In the genomic region with DNA sequence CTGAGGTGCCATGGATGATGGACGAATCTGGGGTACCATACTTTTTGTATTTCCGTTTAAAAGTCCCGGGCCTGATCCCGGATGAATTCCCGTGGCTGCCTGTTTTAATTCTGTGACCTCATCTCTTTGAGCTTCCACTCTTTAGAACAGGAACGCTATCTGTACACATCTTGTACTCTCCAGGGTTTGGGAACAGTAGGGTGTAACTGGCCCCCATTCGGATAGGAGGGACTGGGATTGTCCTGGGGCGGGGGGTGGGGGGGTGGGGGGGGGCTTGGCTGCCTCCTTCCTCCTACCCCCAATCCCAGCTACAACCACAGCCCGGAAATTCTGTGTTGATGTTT, we compare ENCODE assay signal across 8 mouse cellular contexts. TPM values are rescaled to one million over a fixed set of nuclear protein-coding genes. Genes with fewer than 3 reads are reported as not detected.
A peak's percentile ranks its signal among the peaks of the same experiment; 100 is the strongest.
DNase-seq lines count a peak whose midpoint lies in the region; ATAC-seq and TF ChIP-seq lines count a peak whose summit lies in the region.

No protein-coding gene starts in this region.

- WGBS in heart, adult 2 months: 5% methylated on average over 9 of the region's 9 CpGs
- WGBS in liver, embryonic 14.5 days (ENCODE audit: insufficient replicate concordance): 8% methylated on average over 9 of the region's 9 CpGs
- 20% methylated on average over 9 of the region's 9 CpGs for WGBS in stomach, embryonic 16.5 days

- H3K36me3 ChIP-seq in heart, adult 2 months (ENCODE audit: control insufficient read depth, insufficient read depth, low read length): peaks cover 2% of the 10 kb centered on the region
- no peaks in the 10 kb centered on the region for H3K36me3 ChIP-seq in testis, adult 2 months (ENCODE audit: control insufficient read depth, insufficient read depth, low read length)
- no peaks in the 10 kb centered on the region for H3K36me3 ChIP-seq in liver, embryonic 14.5 days (replicated peaks; ENCODE audit: control insufficient read depth, insufficient read depth, low read depth)
- H3K36me3 ChIP-seq in stomach, embryonic 16.5 days (ENCODE audit: control insufficient read depth, insufficient read depth, low read length): no peaks in the 10 kb centered on the region

- H3K4me1 ChIP-seq in heart, adult 2 months (ENCODE audit: control insufficient read depth, insufficient read depth, low read length): peaks cover 12% of the 10 kb centered on the region
- peaks cover 21% of the 10 kb centered on the region for H3K4me1 ChIP-seq in testis, adult 2 months (ENCODE audit: control insufficient read depth, insufficient read depth, low read length)
- peaks cover 0 to 25% of the 10 kb centered on the region in 2 experiments; a peak in 2 of 4 replicates for H3K4me1 ChIP-seq in liver, embryonic 14.5 days (replicated peaks; ENCODE audit: control insufficient read depth in 2 of 2, insufficient read depth in 2 of 2, low read length in 1 of 2)
- H3K4me1 ChIP-seq in stomach, embryonic 16.5 days (ENCODE audit: control insufficient read depth, insufficient read depth, low read length): peaks cover 56% of the 10 kb centered on the region

- peak overlapping the region; percentile 69 for H3K4me3 ChIP-seq in heart, adult 2 months
- H3K4me3 ChIP-seq in testis, adult 2 months (ENCODE audit: control insufficient read depth, low read depth, low read length): peak overlapping the region; percentile 63
- H3K4me3 ChIP-seq in liver, embryonic 14.5 days (ENCODE audit: insufficient read depth in 1 of 2, low read depth in 2 of 2, low read length in 2 of 2): peak overlapping the region; percentile 59 to 66; a peak in 3 of 4 replicates
- H3K4me3 ChIP-seq in stomach, embryonic 16.5 days (replicated peaks; ENCODE audit: low read length): peak overlapping the region; percentile 70

- TF ChIP-seq CTCF in heart, adult 2 months (IDR thresholded peaks at IDR 0.05): no peak
- TF ChIP-seq CTCF in testis, adult 2 months (IDR thresholded peaks at IDR 0.05; ENCODE audit: control insufficient read depth, insufficient read depth, insufficient replicate concordance, low read depth, low read length): no peak
- no peak for TF ChIP-seq CTCF in liver, embryonic 14.5 days (IDR thresholded peaks at IDR 0.05; ENCODE audit: low read depth)

- no peak for TF ChIP-seq EP300 in heart, adult 2 months (IDR thresholded peaks at IDR 0.05; ENCODE audit: insufficient read depth, low read depth, low read length)
- no peak for TF ChIP-seq EP300 in liver, embryonic 14.5 days (IDR thresholded peaks at IDR 0.05; ENCODE audit: low read depth)

- no peaks in the 10 kb centered on the region for H3K27me3 ChIP-seq in heart, adult 2 months (ENCODE audit: control insufficient read depth, insufficient read depth, low read length)
- no peaks in the 10 kb centered on the region for H3K27me3 ChIP-seq in testis, adult 2 months (ENCODE audit: control insufficient read depth, insufficient read depth, low read length)
- H3K27me3 ChIP-seq in liver, embryonic 14.5 days (ENCODE audit: control insufficient read depth, insufficient read depth, low read length): peaks cover 6% of the 10 kb centered on the region
- H3K27me3 ChIP-seq in stomach, embryonic 16.5 days (ENCODE audit: control insufficient read depth, insufficient read depth, low read length): no peaks in the 10 kb centered on the region

- H3K9me3 ChIP-seq in liver, embryonic 14.5 days (ENCODE audit: control insufficient read depth, low read length): no peaks in the 10 kb centered on the region
- no peaks in the 10 kb centered on the region for H3K9me3 ChIP-seq in stomach, embryonic 16.5 days (replicated peaks; ENCODE audit: control insufficient read depth, low read length)

- intact Hi-C loops in heart, adult 2 months (cut with DNase I): loop anchor here (1.0 kb wide), 1 partner anchor 35 kb away; no protein-coding TSS in a partner anchor

- ATAC-seq in liver, embryonic 14.5 days (ENCODE audit: insufficient read depth): no peak
- ATAC-seq in stomach, embryonic 16.5 days (ENCODE audit: insufficient read depth, low FRiP score): no peak

- no peak for DNase-seq in heart, adult 2 months
- no peak for DNase-seq in heart, adult 9 months (ENCODE audit: low spot score in 2 of 2)
- DNase-seq in testis, postnatal 10 days (ENCODE audit: low spot score): no peak
- DNase-seq in liver, embryonic 14.5 days (ENCODE audit: low read depth in 3 of 3, low spot score in 3 of 3): no peak
- no peak for DNase-seq in adrenal gland, postnatal 10 days
- no peak for DNase-seq in left cerebral cortex, adult 9 months (ENCODE audit: low spot score in 2 of 2)

- peak overlapping the region; percentile 55 for H3K4me2 ChIP-seq in liver, embryonic 14.5 days (ENCODE audit: low read depth)
- H3K4me2 ChIP-seq in stomach, embryonic 16.5 days (ENCODE audit: low read depth, low read length): peak overlapping the region; percentile 97

- H3K79me2 ChIP-seq in heart, adult 2 months (replicated peaks; ENCODE audit: control insufficient read depth, insufficient read depth, low read length): no peaks in the 10 kb centered on the region

- no peak for TF ChIP-seq POLR2A in heart, adult 2 months (IDR thresholded peaks at IDR 0.05; ENCODE audit: insufficient read depth, low read depth, low read length)
- no peak for TF ChIP-seq POLR2A in testis, adult 2 months (IDR thresholded peaks at IDR 0.05; ENCODE audit: control insufficient read depth, low read depth, low read length)

- H3K9ac ChIP-seq in heart, adult 2 months (ENCODE audit: low read depth, low read length): 0 out of 2 replicates have a peak overlapping the region, but pooled peaks have one; percentile 53
- H3K9ac ChIP-seq in liver, embryonic 14.5 days (replicated peaks): no peak overlapping the region
- H3K9ac ChIP-seq in stomach, embryonic 16.5 days (ENCODE audit: low read length): peak overlapping the region; percentile 90

- peak overlapping the region; percentile 96 for H3K27ac ChIP-seq in heart, adult 2 months
- H3K27ac ChIP-seq in testis, adult 2 months (ENCODE audit: control insufficient read depth, insufficient read depth, low read depth, low read length): no peak overlapping the region
- H3K27ac ChIP-seq in liver, embryonic 14.5 days: no peak overlapping the region
- peak overlapping the region; percentile 81 for H3K27ac ChIP-seq in stomach, embryonic 16.5 days (ENCODE audit: low read length)

RNA-seq across cellular contexts. Expression of gene Rin3, which starts 1.4 kb away (rescaled TPM):
- 10 to 100 TPM; 14.7 to 25.3 TPM for total RNA-seq in heart, adult 2 months (2021)
- polyA plus RNA-seq in heart, adult 2 months (2012; rRNA removed): 6.1 and 10.3 TPM in 2 replicates
- 2.1 and 2.4 TPM in 2 replicates for polyA plus RNA-seq in testis, adult 2 months (2012; rRNA removed)
- 3.1 and 3.2 TPM in 2 replicates for polyA plus RNA-seq in liver, embryonic 14.5 days (2012; rRNA removed)
- polyA plus RNA-seq in liver, embryonic 14.5 days (2014; fragmentation: Nextera tagmentation; extraction: Ambion mirVana): 4.5 and 5.2 TPM in 2 replicates
- 8.5 and 9.3 TPM in 2 replicates for polyA plus RNA-seq in stomach, embryonic 16.5 days (2015; fragmentation: Nextera tagmentation; extraction: Ambion mirVana)
- 10 to 100 TPM; 19.2 to 21.6 TPM for total RNA-seq in adrenal gland, postnatal 10 days (2021)

Comparison
In these comparisons a context has a peak if more than half of its experiments do, and no peak if none do; other contexts are left out.
1. H3K27ac ChIP-seq: peak in heart, adult 2 months (single experiment) and stomach, embryonic 16.5 days (single experiment); none in testis, adult 2 months (single experiment) and liver, embryonic 14.5 days (single experiment).
2. Peak in every context shown above with its lines, with median percentiles within 50 percentile points of each other: H3K4me3 ChIP-seq.